Mouse (Mus musculus) natural killer cell, adult 2 months (primary cell): ENCODE measurements around the gene Gm614.

Experiments used
- DNase-seq, 2 experiments: peaks; one replicate each; pipeline ENCODE4 v3.0.0; 2022; ENCODE audit warnings: low spot score in 2 of 2

The Gm614 gene

DNA sequence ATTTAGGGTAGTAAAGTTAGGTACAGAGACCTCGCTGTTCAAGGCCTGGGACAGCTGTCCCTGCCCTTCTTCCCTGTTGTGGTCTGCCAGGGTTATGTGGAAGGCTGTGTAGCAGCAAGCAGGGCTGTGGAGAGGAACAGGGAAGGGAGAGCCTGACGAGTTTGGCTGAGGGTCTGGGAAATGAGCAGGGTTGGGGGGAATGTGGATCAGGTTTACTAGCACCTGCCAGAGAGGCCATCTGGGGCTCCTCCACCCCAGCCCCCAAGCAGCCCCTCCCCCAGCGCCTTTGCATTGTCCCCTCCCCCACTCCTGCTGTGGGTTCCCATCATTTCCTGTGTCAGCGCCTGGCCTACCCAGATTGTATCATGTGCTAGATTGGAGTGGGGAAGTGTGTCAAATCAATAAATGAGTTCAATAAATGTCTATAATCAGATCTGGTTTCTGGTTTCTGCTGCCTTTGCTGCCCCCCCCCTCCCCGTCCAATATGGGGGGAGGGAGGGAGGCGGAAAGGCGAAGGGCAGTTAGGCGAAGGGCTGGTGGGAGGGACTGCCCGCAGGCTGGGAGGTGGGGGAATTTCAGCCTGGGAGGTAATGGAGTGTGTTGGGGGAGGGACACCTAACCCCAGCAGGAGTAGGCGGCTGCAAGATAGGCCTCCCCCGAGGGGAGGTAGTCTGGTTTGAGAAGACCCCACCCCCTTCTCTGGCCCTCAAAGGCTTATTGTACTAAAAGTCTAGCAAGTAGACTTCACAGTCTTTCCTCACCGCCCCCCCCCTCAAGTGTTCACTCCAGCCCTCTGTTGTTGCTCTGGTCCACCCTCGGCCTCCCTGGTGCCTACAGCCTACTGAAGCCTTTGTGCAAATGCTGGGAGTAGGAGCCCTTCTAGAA is 3.1 kb downstream of the Gm614 start:
- no peak for DNase-seq

DNA sequence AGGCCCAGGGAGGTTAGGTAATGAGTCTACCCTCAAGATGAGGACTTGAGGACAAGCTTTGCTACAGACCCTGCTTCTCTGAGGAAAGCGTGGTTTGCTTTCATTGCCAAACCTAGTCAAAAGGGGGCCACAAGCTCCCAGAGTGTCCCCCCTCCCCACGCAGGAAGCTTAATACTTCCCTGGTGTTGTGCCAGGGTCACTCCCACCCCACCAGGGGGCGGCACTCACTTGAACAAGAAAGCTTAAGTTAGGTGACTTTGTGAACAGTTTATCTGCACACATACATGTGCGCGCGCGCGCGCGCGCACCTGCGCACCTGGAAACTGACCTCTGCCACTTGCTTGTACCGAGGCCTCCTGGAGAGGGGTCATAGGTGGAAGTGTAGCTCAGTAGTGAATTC is 7.2 kb downstream of the Gm614 start:
- peak; percentile 27 to 50 for DNase-seq

DNA sequence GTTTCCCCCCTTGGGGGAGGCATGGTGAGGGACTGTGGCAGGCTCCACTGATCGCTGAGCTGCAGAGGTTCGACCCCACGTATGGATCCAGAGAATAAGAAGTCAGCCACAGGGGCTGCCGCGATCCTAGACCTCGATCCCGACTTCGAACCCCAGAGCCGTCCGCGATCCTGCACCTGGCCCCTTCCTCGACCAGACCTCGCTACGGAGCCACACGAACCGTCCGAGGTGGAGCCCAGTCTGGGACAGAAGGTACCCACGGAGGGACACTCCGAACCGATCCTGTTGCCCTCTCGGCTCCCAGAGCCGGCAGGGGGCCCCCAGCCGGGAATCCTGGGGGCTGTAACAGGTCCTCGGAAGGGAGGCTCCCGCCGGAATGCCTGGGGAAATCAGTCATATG is 9.1 kb downstream of the Gm614 start:
- no peak for DNase-seq

DNA sequence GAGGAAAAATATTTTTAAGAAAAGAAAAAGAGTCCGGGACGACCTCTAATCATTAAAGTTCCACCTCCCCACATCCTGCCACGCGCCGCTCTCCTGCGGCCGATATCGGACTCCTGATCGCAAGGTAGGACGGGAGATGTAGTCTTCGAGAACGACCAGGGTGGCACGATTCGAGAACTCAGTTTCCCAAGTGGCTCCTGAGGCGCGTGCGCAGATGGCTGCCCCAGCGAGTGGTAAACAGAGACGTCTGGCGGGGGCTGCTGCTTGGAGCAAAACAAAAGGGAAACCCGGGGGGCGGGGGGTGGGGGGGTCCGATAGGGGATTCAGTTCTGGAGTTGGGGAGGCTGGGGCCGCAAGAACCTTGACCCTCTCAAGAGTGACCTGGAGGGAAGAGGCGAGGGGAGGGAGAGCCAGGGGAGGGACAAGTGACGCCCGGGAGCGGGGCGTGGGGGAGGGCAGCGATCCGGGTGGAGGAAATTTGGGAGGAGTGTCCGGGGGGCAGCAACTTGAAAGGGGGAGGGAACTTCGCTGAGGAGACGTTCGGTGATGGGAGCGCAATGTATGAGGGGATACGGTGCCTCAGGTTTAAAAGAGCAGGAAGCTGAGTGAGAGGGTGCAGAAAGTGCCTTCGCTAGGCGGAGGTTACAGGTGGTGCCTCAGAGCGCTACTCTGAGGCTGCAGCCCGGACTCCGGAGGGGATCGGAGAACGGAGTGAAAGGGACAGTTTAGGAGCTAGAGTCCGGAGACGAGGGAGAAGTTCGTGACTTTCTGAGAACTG is 9.7 kb downstream of the Gm614 start, which contains the start of gene Foxo4:
Gene Foxo4, plus strand, starts transcription at position 577 of the 778 bp plus-strand sequence.
- DNase-seq: peak; percentile 72 to 81

DNA sequence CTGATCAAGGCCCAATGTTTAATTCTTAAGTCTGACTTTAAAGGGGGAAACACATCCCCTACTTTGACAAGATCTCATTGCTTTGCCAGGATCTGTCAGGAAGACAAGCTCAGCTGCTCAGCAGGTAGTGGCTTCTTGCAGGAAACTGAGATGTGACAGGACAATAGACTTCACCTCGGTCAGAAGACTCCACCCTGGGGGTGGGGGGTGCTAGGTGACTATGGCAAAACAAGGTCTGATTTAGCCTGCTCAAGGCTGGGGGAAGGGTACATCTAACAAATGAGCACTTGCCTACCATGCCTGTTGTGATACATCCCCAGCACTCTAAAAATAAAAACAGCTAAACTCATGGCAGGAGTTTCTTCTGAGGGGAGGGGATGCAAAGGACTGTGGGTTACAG is 18.8 kb downstream of the Gm614 start:
- no peak for DNase-seq

DNA sequence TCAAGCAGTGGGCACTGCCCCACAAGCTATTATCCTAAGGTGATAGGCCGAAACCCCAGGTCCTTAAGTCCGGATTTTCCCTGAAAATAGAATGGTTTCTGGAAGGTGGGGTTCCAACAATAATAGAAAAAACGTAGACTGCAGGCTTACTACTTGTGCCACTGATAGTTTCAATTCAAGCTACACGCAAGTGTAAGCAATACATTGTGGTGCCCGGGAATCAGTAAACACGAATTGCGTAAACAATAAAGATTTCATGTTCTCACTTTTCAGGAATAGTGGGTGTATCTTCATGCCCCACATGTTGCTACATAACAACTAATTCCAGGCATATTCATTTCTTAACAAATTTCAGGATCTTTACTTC is 41.0 kb downstream of the Gm614 start:
- no peak for DNase-seq

DNA sequence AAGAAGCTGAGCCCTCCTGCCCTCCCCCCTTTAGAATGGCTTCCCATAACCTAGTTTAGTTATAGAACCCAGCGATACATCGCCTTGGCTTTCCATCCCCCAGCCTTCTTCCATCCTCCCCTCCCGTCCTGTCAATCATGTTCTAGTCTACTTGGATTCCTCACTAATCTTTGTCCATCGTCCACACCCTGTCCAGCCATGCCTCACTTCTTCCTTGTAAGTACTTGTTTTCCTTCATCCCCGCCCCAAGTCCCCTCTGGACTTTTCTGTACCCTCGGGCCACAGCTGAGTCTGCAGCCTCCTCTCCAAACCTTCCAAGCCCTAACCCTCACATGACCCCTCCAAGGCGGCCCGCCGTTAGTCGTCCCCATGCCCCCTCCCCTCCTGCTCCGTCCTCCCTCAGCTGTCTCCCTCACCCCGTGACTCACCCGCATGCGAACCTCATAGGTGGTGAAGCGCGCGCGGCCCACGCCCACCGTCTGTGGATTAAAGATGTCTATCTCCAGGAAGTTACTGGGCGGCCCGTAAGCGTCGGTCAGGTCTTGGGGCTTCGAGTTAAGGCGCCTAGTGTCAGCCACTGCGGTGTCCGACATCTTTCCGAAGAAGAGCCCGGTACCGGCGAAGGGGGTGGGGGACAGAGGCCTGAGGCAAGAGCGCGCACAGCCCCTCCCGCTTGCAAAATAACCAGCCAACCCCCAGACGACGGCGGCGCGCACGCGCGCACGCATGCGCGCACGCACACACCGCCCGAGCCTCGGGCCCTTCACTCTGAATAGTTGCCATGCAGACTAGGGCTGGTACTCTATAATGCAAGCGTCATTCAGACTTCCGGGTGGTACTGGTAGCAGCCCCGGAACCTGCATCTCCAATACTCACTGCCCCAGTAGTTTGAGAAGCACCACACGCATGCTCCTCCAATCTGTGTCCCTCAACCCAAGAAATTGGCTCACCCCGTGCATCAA is 41.7 kb downstream of the Gm614 start, which contains the start of gene Snx12:
Gene Snx12, minus strand, starts transcription at position 730 of the 962 bp plus-strand sequence.
- DNase-seq: peak; percentile 84 to 87
